Mouse (Mus musculus) C2C12 (cell line): ENCODE measurements around the gene Rab3gap2.

ENCODE experiments used
- CTCF ChIP-seq: IDR thresholded peaks from one replicate; pipeline ENCODE4 v1.5.1; 2011; ENCODE audit not compliant: control insufficient read depth, insufficient read depth, insufficient read length
- MYOG ChIP-seq: IDR thresholded peaks from one replicate; pipeline ENCODE4 v1.6.1; 2011; ENCODE audit not compliant: control insufficient read depth, insufficient read length; ENCODE audit errors: extremely low read depth
- USF1 ChIP-seq: IDR thresholded peaks from one replicate; pipeline ENCODE4 v1.6.1; 2011; ENCODE audit warnings: low read depth, mild to moderate bottlenecking, control low read depth, moderate library complexity

GRCm38 (mm10) chr1:185201994-185202393 is 1.9 kb upstream of the Rab3gap2 start:
- no peak for TF ChIP-seq MYOG
- no peak for TF ChIP-seq CTCF
- TF ChIP-seq USF1 = no peak
